ENCODE assay signal across 16 mouse cellular contexts in the genomic region with DNA sequence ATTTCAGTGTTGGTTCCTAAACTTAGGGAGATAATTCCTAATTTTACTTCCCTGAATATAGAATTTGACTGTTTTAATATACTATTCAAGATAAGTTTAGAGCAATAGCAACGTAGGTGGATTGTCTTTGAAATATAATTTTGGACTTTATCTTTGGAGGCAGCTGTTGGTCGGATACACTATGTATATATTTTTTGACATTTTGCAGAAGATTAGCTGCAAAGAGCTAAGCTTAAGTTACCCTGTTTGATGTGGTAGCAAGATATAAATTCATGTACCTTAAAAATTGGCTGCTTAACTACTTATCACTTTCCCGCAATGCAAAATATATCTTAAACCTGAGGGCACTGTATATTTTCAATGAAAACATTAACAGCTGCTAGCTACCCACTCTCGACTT.
"Had no signal": no experiment of that assay in that cellular context is flagged by ENCODE, and none has a peak within 500 bp of the region (broad histone marks: within the 10 kb centered on the region; RNA-seq: fewer than 3 reads in every experiment).

No protein-coding gene starts in this region.

- DNase-seq: retina, postnatal 1 day; right cerebral cortex, adult 18-20 months; right cerebral cortex, postnatal 14 days; right cerebral cortex, postnatal 25 days; right cerebral cortex, postnatal 4 days; spleen, adult 18-20 months; thymus, adult 18-20 months; thymus, adult 2 months; thymus, postnatal 14 days; thymus, postnatal 25 days; thymus, postnatal 36 days; thymus, postnatal 4 days had no signal

- H3K9me3 ChIP-seq: neural tube, embryonic 13.5 days; neural tube, embryonic 15.5 days; stomach, embryonic 15.5 days had no signal

- H3K4me1 ChIP-seq: neural tube, embryonic 13.5 days; neural tube, embryonic 15.5 days; stomach, embryonic 15.5 days had no signal

- H3K4me3 ChIP-seq: neural tube, embryonic 13.5 days; neural tube, embryonic 15.5 days; stomach, embryonic 15.5 days had no signal

- H3K9ac ChIP-seq: neural tube, embryonic 13.5 days; neural tube, embryonic 15.5 days; stomach, embryonic 15.5 days had no signal

- H3K27ac ChIP-seq: neural tube, embryonic 13.5 days; neural tube, embryonic 15.5 days; stomach, embryonic 15.5 days; stomach, postnatal 0 days had no signal

- H3K27me3 ChIP-seq: neural tube, embryonic 13.5 days; neural tube, embryonic 15.5 days; stomach, embryonic 15.5 days had no signal

- H3K36me3 ChIP-seq: neural tube, embryonic 13.5 days; neural tube, embryonic 15.5 days; stomach, embryonic 15.5 days had no signal
